Mouse (Mus musculus): Measurements from ENCODE around the gene Tspan4. TPM values are rescaled to one million over a fixed set of nuclear protein-coding genes. Genes with fewer than 3 reads are reported as not detected.

The Tspan4 gene
- polyA plus RNA-seq, 1 experiment from 2014 or later: 49.1 TPM

DNA sequence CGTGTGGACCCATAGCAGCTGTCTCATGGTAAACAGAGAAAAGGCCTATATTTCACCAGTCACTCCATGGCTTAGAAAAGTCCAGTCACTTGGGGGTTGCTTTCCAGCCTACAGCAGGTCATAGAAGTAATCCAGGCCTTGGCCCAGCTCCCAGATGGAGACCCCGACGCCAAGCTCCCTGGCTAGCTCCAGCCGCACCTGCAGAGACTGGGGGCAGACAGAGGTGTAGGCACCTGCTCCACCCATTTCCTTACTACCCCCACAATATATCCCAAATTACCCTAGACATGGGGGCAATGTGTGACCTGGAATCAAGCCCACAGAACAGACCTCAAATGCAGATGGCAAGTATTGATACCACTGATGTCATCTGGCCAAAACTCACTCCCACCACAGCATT, 20.9 kb downstream of the Tspan4 start:
- Histone ChIP-seq H3K27ac (ENCODE audit: low read length) (no peak overlapping the region), H3K4me2 (ENCODE audit: low read length) (no peak overlapping the region), H3K9ac (ENCODE audit: low read depth, low read length) (no peak overlapping the region), H3K4me3 (ENCODE audit: low read depth, low read length) (no peak overlapping the region), H3K4me1 (ENCODE audit: control insufficient read depth, insufficient read depth, low read length) (no peaks in the 10 kb centered on the region), H3K9me3 (replicated peaks; ENCODE audit: control insufficient read depth, low read length, poor library complexity, severe bottlenecking) (no peaks in the 10 kb centered on the region), H3K27me3 (ENCODE audit: control insufficient read depth, insufficient read depth, low read depth, low read length) (no peaks in the 10 kb centered on the region), H3K36me3 (ENCODE audit: control insufficient read depth, insufficient read depth, low read length) (peaks cover 17% of the 10 kb centered on the region)
- 89% methylated on average over 4 of the region's 4 CpGs for WGBS
- no peak for ATAC-seq

DNA sequence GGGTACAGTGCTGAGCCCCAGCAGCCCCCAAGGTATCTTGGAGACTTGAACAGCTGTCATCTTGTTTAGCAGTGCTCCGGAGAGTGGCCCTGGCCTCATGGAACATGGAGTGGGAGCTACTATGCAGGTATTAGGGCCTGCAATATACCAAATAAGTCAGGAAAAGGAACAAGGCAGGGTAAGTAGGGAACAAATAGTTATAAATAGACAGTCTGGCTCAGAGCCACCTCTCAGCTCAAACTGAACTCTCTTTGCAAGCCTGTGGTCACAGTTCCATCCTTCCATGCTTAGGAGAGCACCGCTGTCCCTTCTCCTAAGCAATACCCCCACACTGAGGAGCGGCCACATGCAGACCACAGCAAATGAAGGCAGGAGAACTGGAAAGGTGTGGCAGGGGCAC, 22.6 kb downstream of the Tspan4 start:
- H3K9me3 ChIP-seq (replicated peaks; ENCODE audit: control insufficient read depth, low read length, poor library complexity, severe bottlenecking): no peaks in the 10 kb centered on the region
- H3K27me3 ChIP-seq (ENCODE audit: control insufficient read depth, insufficient read depth, low read depth, low read length): no peaks in the 10 kb centered on the region
- no peak overlapping the region for H3K9ac ChIP-seq (ENCODE audit: low read depth, low read length)
- no peak for ATAC-seq
- 97% methylated on average over 3 of the region's 3 CpGs for WGBS
- H3K4me3 ChIP-seq (ENCODE audit: low read depth, low read length): no peak overlapping the region
- peaks cover 13% of the 10 kb centered on the region for H3K36me3 ChIP-seq (ENCODE audit: control insufficient read depth, insufficient read depth, low read length)
- H3K4me2 ChIP-seq (ENCODE audit: low read length): no peak overlapping the region
- no peak overlapping the region for H3K27ac ChIP-seq (ENCODE audit: low read length)
- H3K4me1 ChIP-seq (ENCODE audit: control insufficient read depth, insufficient read depth, low read length): no peaks in the 10 kb centered on the region

DNA sequence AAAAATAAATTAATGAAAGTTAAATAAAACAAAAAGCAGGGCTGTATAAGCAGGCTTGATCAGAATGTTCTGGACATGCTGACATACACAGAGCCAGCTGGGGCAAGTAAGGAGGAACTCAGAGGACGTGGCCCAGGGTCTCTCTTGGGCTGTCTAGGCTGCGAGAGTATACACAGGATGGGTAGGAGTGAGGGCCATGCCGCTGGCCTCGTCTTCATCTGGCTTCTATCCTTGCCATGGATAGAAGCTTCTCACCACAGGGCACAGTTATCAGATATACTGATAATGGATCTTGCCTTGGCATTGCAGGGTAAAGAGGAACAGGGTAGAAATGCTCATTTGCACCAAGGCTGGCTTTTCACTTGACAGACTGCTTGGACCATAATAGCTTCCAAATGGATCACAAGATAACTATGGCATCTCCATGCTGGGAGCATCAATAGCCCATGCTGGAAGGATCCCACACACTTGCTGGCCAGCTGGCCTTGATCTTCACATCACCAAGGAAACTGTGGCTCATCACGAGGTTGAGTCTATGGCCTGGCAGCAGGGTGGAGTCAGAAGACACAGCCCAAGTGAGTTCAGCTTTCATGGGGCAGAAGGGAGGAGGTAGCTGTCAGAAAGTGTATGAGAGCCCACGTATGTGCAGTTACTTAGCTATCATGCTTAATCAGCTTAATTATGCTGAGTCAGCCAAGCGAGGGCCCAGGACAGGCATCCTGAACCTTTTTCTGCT, 26.9 kb downstream of the Tspan4 start:
- H3K27me3 ChIP-seq (ENCODE audit: control insufficient read depth, insufficient read depth, low read depth, low read length): no peaks in the 10 kb centered on the region
- H3K9me3 ChIP-seq (replicated peaks; ENCODE audit: control insufficient read depth, low read length, poor library complexity, severe bottlenecking): no peaks in the 10 kb centered on the region
- H3K27ac ChIP-seq (ENCODE audit: low read length): no peak overlapping the region
- ATAC-seq: no peak
- peaks cover 6% of the 10 kb centered on the region; the same call in 1 of the 2 replicates for H3K36me3 ChIP-seq (ENCODE audit: control insufficient read depth, insufficient read depth, low read length)
- H3K4me2 ChIP-seq (ENCODE audit: low read length): no peak overlapping the region
- no peak overlapping the region for H3K4me3 ChIP-seq (ENCODE audit: low read depth, low read length)
- no peak overlapping the region for H3K9ac ChIP-seq (ENCODE audit: low read depth, low read length)
- 88% methylated on average over 7 of the region's 7 CpGs for WGBS
- no peaks in the 10 kb centered on the region for H3K4me1 ChIP-seq (ENCODE audit: control insufficient read depth, insufficient read depth, low read length)

DNA sequence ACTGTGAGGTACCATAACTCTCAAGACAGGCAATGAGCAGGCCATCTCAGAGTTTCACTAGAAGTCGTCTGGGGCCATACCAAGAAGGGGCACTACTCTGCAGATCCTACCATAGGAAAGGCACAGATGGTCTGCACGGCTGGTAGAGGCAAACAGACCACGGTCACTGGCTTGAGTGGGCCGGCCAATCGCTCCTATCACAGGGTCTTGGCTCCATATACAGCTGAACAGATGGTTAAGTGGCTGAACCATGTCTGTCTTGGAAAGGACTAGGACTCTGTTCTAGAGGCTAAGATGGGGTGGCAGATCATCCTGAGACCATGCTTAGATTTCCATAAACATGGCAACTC, 27.5 kb downstream of the Tspan4 start:
- no peaks in the 10 kb centered on the region for H3K27me3 ChIP-seq (ENCODE audit: control insufficient read depth, insufficient read depth, low read depth, low read length)
- no peak overlapping the region for H3K4me2 ChIP-seq (ENCODE audit: low read length)
- peaks cover 6% of the 10 kb centered on the region; the same call in 1 of the 2 replicates for H3K36me3 ChIP-seq (ENCODE audit: control insufficient read depth, insufficient read depth, low read length)
- WGBS: 85% methylated on average over 5 of the region's 5 CpGs
- no peak for ATAC-seq
- no peak overlapping the region for H3K4me3 ChIP-seq (ENCODE audit: low read depth, low read length)
- H3K27ac ChIP-seq (ENCODE audit: low read length): no peak overlapping the region
- H3K9ac ChIP-seq (ENCODE audit: low read depth, low read length): no peak overlapping the region
- no peaks in the 10 kb centered on the region for H3K4me1 ChIP-seq (ENCODE audit: control insufficient read depth, insufficient read depth, low read length)
- H3K9me3 ChIP-seq (replicated peaks; ENCODE audit: control insufficient read depth, low read length, poor library complexity, severe bottlenecking): no peaks in the 10 kb centered on the region

DNA sequence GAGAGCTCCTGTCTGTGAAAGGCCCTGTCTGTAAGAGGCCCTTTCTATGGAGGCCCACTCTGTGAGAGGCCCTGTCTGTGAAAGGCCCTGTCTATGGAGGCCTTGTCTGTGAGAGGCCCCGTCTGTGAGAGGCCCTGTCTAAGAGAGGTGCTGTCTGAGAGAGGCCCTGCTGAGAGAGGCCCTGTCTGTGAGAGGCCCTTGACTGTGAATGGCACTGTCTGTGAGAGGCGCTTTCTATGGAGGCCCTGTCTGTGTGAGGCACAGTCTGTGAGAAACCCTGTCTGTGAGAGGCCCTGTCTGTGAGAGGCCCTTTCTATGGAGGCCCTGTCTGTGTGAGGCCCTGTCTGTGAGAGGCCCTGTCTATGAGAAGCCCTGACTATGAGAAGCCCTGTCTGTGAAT, 31.2 kb downstream of the Tspan4 start:
- Histone ChIP-seq H3K9me3 (replicated peaks; ENCODE audit: control insufficient read depth, low read length, poor library complexity, severe bottlenecking) (no peaks in the 10 kb centered on the region), H3K27ac (ENCODE audit: low read length) (no peak overlapping the region), H3K4me2 (ENCODE audit: low read length) (no peak overlapping the region), H3K36me3 (ENCODE audit: control insufficient read depth, insufficient read depth, low read length) (0 out of 2 replicates have a peak, but pooled peaks cover 5% of the 10 kb centered on the region), H3K9ac (ENCODE audit: low read depth, low read length) (no peak overlapping the region), H3K4me3 (ENCODE audit: low read depth, low read length) (no peak overlapping the region), H3K4me1 (ENCODE audit: control insufficient read depth, insufficient read depth, low read length) (no peaks in the 10 kb centered on the region), H3K27me3 (ENCODE audit: control insufficient read depth, insufficient read depth, low read depth, low read length) (no peaks in the 10 kb centered on the region)
- no peak for ATAC-seq
- WGBS: 61% methylated on average over 2 of the region's 2 CpGs

DNA sequence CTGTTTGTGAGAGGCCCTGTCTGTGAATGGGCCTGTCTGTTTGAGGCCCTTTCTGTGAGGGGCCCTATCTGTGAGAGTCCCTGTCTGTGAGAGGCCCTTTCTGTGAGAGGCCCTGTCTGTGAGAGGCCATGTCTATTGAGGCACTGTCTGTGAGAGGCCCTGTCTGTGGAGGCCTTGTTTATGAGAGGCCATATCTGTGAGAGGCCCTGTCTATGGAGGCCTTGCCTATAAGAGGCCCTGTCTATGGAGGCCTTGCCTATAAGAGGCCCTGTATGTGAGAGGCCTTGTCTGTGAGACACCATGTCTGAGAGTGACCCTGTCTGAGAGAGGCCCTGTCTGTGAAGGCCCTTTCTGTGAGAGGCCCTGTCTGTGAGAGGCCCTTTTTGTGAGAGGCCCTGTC, 33.1 kb downstream of the Tspan4 start:
- Histone ChIP-seq H3K27ac (ENCODE audit: low read length) (no peak overlapping the region), H3K9ac (ENCODE audit: low read depth, low read length) (no peak overlapping the region), H3K4me2 (ENCODE audit: low read length) (no peak overlapping the region), H3K27me3 (ENCODE audit: control insufficient read depth, insufficient read depth, low read depth, low read length) (no peaks in the 10 kb centered on the region), H3K36me3 (ENCODE audit: control insufficient read depth, insufficient read depth, low read length) (peaks cover 9% of the 10 kb centered on the region; the same call in 1 of the 2 replicates), H3K9me3 (replicated peaks; ENCODE audit: control insufficient read depth, low read length, poor library complexity, severe bottlenecking) (no peaks in the 10 kb centered on the region), H3K4me1 (ENCODE audit: control insufficient read depth, insufficient read depth, low read length) (no peaks in the 10 kb centered on the region), H3K4me3 (ENCODE audit: low read depth, low read length) (no peak overlapping the region)
- no peak for ATAC-seq

DNA sequence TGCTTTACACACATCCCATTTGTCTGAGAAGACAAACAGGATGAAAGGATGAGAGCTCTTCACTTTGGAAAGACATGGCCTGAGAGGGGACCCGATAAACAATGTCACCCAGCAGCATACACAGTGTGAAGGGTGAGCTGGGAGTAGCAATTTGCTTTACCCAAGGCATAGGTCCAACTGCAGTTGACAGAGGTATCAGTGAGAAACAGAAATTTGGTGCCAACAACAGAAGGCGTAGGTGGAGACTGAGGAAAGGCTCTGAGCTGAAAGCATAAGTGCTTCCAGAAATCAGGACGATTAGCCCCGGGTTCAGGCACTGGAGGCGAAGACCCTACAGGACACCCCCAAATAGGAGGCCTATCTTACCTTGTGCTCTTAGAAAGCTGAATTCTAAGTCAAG, 35.2 kb downstream of the Tspan4 start:
- Histone ChIP-seq H3K27me3 (ENCODE audit: control insufficient read depth, insufficient read depth, low read depth, low read length) (no peaks in the 10 kb centered on the region), H3K4me3 (ENCODE audit: low read depth, low read length) (no peak overlapping the region), H3K9me3 (replicated peaks; ENCODE audit: control insufficient read depth, low read length, poor library complexity, severe bottlenecking) (no peaks in the 10 kb centered on the region), H3K36me3 (ENCODE audit: control insufficient read depth, insufficient read depth, low read length) (peaks cover 13% of the 10 kb centered on the region; the same call in 1 of the 2 replicates), H3K9ac (ENCODE audit: low read depth, low read length) (no peak overlapping the region), H3K4me2 (ENCODE audit: low read length) (no peak overlapping the region), H3K27ac (ENCODE audit: low read length) (no peak overlapping the region), H3K4me1 (ENCODE audit: control insufficient read depth, insufficient read depth, low read length) (no peaks in the 10 kb centered on the region)
- no peak for ATAC-seq
- WGBS: 94% methylated on average over 5 of the region's 5 CpGs

DNA sequence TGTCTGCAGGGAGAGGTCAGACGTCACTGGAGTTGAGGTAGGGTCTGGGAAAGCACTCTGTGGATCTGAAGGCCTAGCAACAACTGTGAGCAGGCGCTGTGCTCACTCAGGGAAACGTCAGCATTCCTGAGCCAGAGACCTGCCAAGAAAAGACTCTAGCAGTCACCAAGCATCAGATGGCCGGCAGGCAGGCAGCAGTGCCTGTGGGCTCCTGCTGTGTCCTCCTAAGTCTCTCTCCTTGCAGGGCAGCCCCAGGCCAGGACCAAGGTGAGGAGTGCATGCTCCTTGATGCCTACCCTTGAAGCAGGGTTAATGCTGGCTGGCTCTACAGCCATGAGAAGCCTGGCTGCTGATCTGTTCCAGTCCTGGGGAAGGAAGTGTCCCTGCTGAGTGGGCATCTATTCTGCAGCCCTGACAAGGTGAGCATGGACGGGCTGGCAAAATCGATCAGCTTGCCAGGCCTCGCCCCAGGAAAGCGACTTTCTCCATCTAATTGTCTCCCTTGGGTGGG, 35.7 kb downstream of the Tspan4 start:
- Histone ChIP-seq H3K4me2 (ENCODE audit: low read length) (no peak overlapping the region), H3K36me3 (ENCODE audit: control insufficient read depth, insufficient read depth, low read length) (peaks cover 15% of the 10 kb centered on the region; the same call in 1 of the 2 replicates), H3K9ac (ENCODE audit: low read depth, low read length) (no peak overlapping the region), H3K27me3 (ENCODE audit: control insufficient read depth, insufficient read depth, low read depth, low read length) (no peaks in the 10 kb centered on the region), H3K9me3 (replicated peaks; ENCODE audit: control insufficient read depth, low read length, poor library complexity, severe bottlenecking) (no peaks in the 10 kb centered on the region), H3K27ac (ENCODE audit: low read length) (no peak overlapping the region), H3K4me3 (ENCODE audit: low read depth, low read length) (no peak overlapping the region), H3K4me1 (ENCODE audit: control insufficient read depth, insufficient read depth, low read length) (no peaks in the 10 kb centered on the region)
- 70% methylated on average over 8 of the region's 8 CpGs for WGBS
- ATAC-seq: no peak

DNA sequence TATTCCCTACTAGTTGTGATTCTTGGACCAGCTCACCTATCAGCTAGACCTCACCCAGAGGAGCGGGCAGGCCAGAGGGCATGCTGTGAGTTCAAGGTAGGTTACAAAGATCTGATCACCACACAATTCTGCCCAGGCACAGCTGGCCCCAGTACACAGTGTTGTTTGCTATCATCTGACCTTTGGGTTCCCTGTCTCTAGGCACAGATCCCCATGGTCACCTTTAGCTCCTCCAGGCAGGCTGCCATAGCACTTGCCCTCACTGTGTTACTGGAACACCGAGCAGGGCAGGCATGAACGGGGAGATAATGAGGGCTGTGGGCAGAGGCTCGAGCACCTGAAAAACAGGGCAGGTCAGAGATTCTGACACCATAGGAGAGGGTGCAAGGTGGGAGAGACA, 42.6 kb downstream of the Tspan4 start:
- H3K27me3 ChIP-seq (ENCODE audit: control insufficient read depth, insufficient read depth, low read depth, low read length): no peaks in the 10 kb centered on the region
- peaks cover 19% of the 10 kb centered on the region for H3K36me3 ChIP-seq (ENCODE audit: control insufficient read depth, insufficient read depth, low read length)
- no peak overlapping the region for H3K4me3 ChIP-seq (ENCODE audit: low read depth, low read length)
- no peak overlapping the region for H3K4me2 ChIP-seq (ENCODE audit: low read length)
- no peak overlapping the region for H3K9ac ChIP-seq (ENCODE audit: low read depth, low read length)
- no peak for ATAC-seq
- H3K9me3 ChIP-seq (replicated peaks; ENCODE audit: control insufficient read depth, low read length, poor library complexity, severe bottlenecking): no peaks in the 10 kb centered on the region
- no peaks in the 10 kb centered on the region for H3K4me1 ChIP-seq (ENCODE audit: control insufficient read depth, insufficient read depth, low read length)
- WGBS: 86% methylated on average over 4 of the region's 4 CpGs
- no peak overlapping the region for H3K27ac ChIP-seq (ENCODE audit: low read length)

Data from midbrain, embryonic 16.5 days (tissue).